Mouse (Mus musculus) heart, postnatal 0 days (tissue): ENCODE data around the gene Pcsk5. TPM values are rescaled to one million over a fixed set of nuclear protein-coding genes. Genes with fewer than 3 reads are reported as not detected.

Source experiments
- ATAC-seq: fragments of 200-750 bp; cut with Nextera tagmentation; 2 replicates; pipeline ENCODE4 v1.8.0; 2017; ENCODE audit warnings: low read depth, moderate number of reproducible peaks, moderate library complexity; ENCODE audit not compliant: insufficient read depth
- DNase-seq: peaks from one replicate; pipeline ENCODE4 v3.0.0-alpha.2; 2016; ENCODE audit warnings: low spot score
- H3K27ac ChIP-seq: fragments of 300-500 bp; sonication (generic); 2 replicates; pipeline ENCODE4 v1.5.1; 2014; ENCODE audit warnings: low read depth, mild to moderate bottlenecking
- H3K27me3 ChIP-seq: fragments of 300-500 bp; sonication (generic); 2 replicates; pipeline ENCODE4 v1.6.1; 2014; ENCODE audit warnings: low read length, mixed read lengths; ENCODE audit not compliant: control insufficient read depth, insufficient read depth
- H3K36me3 ChIP-seq: fragments of 300-500 bp; sonication (generic); replicated peaks from 2 replicates; pipeline ENCODE4 v1.6.1; 2014; ENCODE audit warnings: low read length, mixed read lengths; ENCODE audit not compliant: control insufficient read depth, insufficient read depth
- H3K4me1 ChIP-seq: fragments of 300-500 bp; sonication (generic); 2 replicates; pipeline ENCODE4 v1.6.1; 2014; ENCODE audit warnings: antibody characterized with exemption; ENCODE audit not compliant: control insufficient read depth, insufficient read depth
- H3K4me2 ChIP-seq: fragments of 300-500 bp; sonication (generic); 2 replicates; pipeline ENCODE4 v1.6.1; 2014; ENCODE audit warnings: low read depth, mild to moderate bottlenecking, low read length, moderate library complexity
- H3K4me3 ChIP-seq: fragments of 300-500 bp; sonication (generic); 2 replicates; pipeline ENCODE4 v1.5.1; 2014; ENCODE audit warnings: low read depth, low read length
- H3K9ac ChIP-seq: fragments of 300-500 bp; sonication (generic); replicated peaks from 2 replicates; pipeline ENCODE4 v1.6.1; 2014; ENCODE audit warnings: low read depth, low read length, mixed read lengths
- H3K9me3 ChIP-seq: fragments of 300-500 bp; sonication (generic); replicated peaks from 2 replicates; pipeline ENCODE4 v1.6.1; 2016; ENCODE audit warnings: low read length; ENCODE audit not compliant: control insufficient read depth
- CTCF ChIP-seq: IDR thresholded peaks from 2 replicates; pipeline ENCODE4 v1.5.1; 2016; ENCODE audit warnings: antibody characterized with exemption, control low read depth, low read depth
- EP300 ChIP-seq: IDR thresholded peaks from 2 replicates; pipeline ENCODE4 v1.6.1; 2016; ENCODE audit warnings: antibody characterized with exemption, low read depth
- WGBS: fragments of 180-500 bp; shearing (Covaris S2); extraction: QIAGEN DNeasy Blood & Tissue Kit; methylation state at CpG from one replicate; pipeline ENCODE4 v1.1.7; 2014; 5-methylcytosine and 5-hydroxymethylcytosine counted together
- polyA plus RNA-seq: library from polyadenylated mRNA; unstranded; fragments of >200 nt; fragmentation: Nextera tagmentation; extraction: Ambion mirVana; gene quantifications from 2 replicates; pipeline ENCODE4 v1.2.1, GENCODE M21; 2015
- total RNA-seq: library from RNA; depleted of rRNA; stranded (reverse); fragments of >200 nt; gene quantifications from 2 replicates; pipeline ENCODE4 v1.2.3, GENCODE M21; 2014; ENCODE audit warnings: low replicate concordance

The Pcsk5 gene
- total and polyA plus RNA-seq, 2 experiments from 2014 or later = 4.8 to 7.9 TPM

- ATAC-seq = no peak
- H3K4me3 ChIP-seq = no peak overlapping the region
- WGBS = 79% methylated on average over 9 of the region's 9 CpGs
These were observed 345.4 kb downstream of the Pcsk5 start for GRCm38 (mm10) chr19:17491822-17492544.

GRCm38 (mm10) chr19:17491322-17491721 is 346.1 kb downstream of the Pcsk5 start:
- H3K27ac ChIP-seq = no peak overlapping the region
- no peak overlapping the region for H3K4me2 ChIP-seq
- ATAC-seq (no peak), DNase-seq (no peak)
- no peaks in the 10 kb centered on the region for H3K4me1 ChIP-seq
- 85% methylated on average over 3 of the region's 3 CpGs for WGBS
- no peak overlapping the region for H3K9ac ChIP-seq
- TF ChIP-seq EP300 = no peak
- no peak for TF ChIP-seq CTCF
- H3K36me3 ChIP-seq = no peaks in the 10 kb centered on the region
- no peak overlapping the region for H3K4me3 ChIP-seq
- no peaks in the 10 kb centered on the region for H3K27me3 ChIP-seq
- H3K9me3 ChIP-seq = no peaks in the 10 kb centered on the region

More at GRCm38 (mm10) chr19:17491822-17492544, 345.4 kb downstream of the Pcsk5 start:
- H3K4me1 ChIP-seq = no peaks in the 10 kb centered on the region
- no peak for TF ChIP-seq CTCF
- no peak for TF ChIP-seq EP300
- DNase-seq = no peak
- no peak overlapping the region for H3K27ac ChIP-seq
- H3K27me3 ChIP-seq = no peaks in the 10 kb centered on the region
- no peak overlapping the region for H3K4me2 ChIP-seq
- H3K9ac ChIP-seq = no peak overlapping the region
- H3K9me3 ChIP-seq = no peaks in the 10 kb centered on the region
- H3K36me3 ChIP-seq = no peaks in the 10 kb centered on the region

- H3K36me3 ChIP-seq = no peaks in the 10 kb centered on the region
- TF ChIP-seq CTCF (no peak), EP300 (no peak)
- H3K4me1 ChIP-seq = no peaks in the 10 kb centered on the region
- ATAC-seq (no peak), DNase-seq (no peak)
- H3K27ac ChIP-seq = no peak overlapping the region
- H3K9me3 ChIP-seq = no peaks in the 10 kb centered on the region
- WGBS = 59% methylated on average over 3 of the region's 3 CpGs
- H3K4me2 ChIP-seq = no peak overlapping the region
- no peak overlapping the region for H3K9ac ChIP-seq
- no peaks in the 10 kb centered on the region for H3K27me3 ChIP-seq
- H3K4me3 ChIP-seq = no peak overlapping the region
These were observed 347.6 kb downstream of the Pcsk5 start for GRCm38 (mm10) chr19:17489866-17490141.

- Histone ChIP-seq H3K9ac (no peak overlapping the region), H3K27ac (no peak overlapping the region), H3K9me3 (no peaks in the 10 kb centered on the region), H3K27me3 (no peaks in the 10 kb centered on the region), H3K4me3 (no peak overlapping the region), H3K4me1 (no peaks in the 10 kb centered on the region), H3K4me2 (no peak overlapping the region), H3K36me3 (no peaks in the 10 kb centered on the region)
- 69% methylated on average over 17 of the region's 17 CpGs for WGBS
- ATAC-seq (no peak), DNase-seq (no peak)
- TF ChIP-seq EP300 (no peak), CTCF (no peak)
These were observed 348.2 kb downstream of the Pcsk5 start for GRCm38 (mm10) chr19:17489041-17489865.

GRCm38 (mm10) chr19:17482126-17482790 is 355.2 kb downstream of the Pcsk5 start:
- Histone ChIP-seq H3K4me3 (no peak overlapping the region), H3K27me3 (no peaks in the 10 kb centered on the region), H3K27ac (no peak overlapping the region), H3K9ac (no peak overlapping the region), H3K9me3 (no peaks in the 10 kb centered on the region), H3K4me2 (no peak overlapping the region), H3K36me3 (no peaks in the 10 kb centered on the region), H3K4me1 (no peaks in the 10 kb centered on the region)
- ATAC-seq (no peak), DNase-seq (no peak)
- WGBS = 46% methylated on average over 6 of the region's 6 CpGs
- TF ChIP-seq CTCF (no peak), EP300 (no peak)
